Mouse (Mus musculus): ENCODE measurements around the gene Uqcc2.

DNA sequence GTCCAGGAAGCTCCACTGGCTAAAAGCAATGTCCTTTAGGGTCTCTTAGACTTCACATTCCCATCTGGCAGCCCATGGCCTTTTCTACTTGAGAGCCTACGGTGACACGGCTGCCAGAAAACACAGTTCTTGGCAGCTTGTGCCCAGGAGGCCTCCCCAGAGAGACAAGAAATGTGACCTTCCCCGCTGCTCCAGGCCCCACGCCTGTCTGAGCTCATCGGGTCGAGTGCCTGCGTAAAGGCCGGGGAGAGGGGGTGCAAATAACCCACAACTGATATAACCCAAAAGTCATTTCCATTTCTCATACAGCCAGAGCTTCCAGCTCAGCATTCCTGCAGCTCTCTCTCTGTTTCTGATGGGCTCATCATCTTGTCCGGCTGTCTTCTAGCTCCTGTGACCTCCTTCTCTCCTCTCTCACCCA is 20.1 kb upstream of the Uqcc2 start:
- TF ChIP-seq USF1 (IDR thresholded peaks at IDR 0.05; ENCODE audit: low read depth) (no peak), POLR2A (IDR thresholded peaks at IDR 0.05; ENCODE audit: insufficient read length, low read depth) (no peak), MAX (IDR thresholded peaks at IDR 0.05; ENCODE audit: low read depth) (no peak), REST (IDR thresholded peaks at IDR 0.05; ENCODE audit: insufficient read depth, insufficient read length) (no peak), TCF12 (IDR thresholded peaks at IDR 0.05; ENCODE audit: insufficient read depth, poor library complexity, severe bottlenecking) (no peak), POLR2AphosphoS2 (IDR thresholded peaks at IDR 0.05; ENCODE audit: insufficient read length, low read depth) (no peak)
